Mouse (Mus musculus): ENCODE data around the gene St6galnac5. TPM values are rescaled to one million over a fixed set of nuclear protein-coding genes. Genes with fewer than 3 reads are reported as not detected.

The St6galnac5 gene
- total and polyA plus RNA-seq, 3 experiments = 0.04 TPM; not detected in 2

DNA sequence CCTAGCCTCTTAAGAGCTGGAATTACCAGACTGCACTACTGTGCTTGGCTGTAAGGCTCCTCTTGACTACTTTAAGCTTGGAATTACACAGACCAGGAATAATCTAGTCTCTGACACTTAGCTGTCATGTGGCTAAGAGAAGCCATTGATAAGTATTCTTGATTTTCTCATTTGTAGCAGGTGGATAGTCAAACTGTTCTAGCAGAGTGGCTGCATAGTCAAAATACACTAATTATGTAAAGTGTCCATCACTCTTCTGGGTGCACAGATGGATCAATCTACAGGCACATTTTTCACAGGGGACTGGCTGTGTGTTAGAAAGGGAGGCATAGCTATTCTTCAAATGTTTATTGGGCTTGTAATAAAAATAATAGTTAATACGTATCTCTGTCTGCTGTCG is 8.7 kb upstream of the St6galnac5 start:
- Histone ChIP-seq H3K79me2 (replicated peaks; ENCODE audit: control insufficient read depth, extremely low read depth, insufficient read depth, poor library complexity, severe bottlenecking) (no peaks in the 10 kb centered on the region), H3K4me2 (ENCODE audit: insufficient read depth, low read depth, poor library complexity, severe bottlenecking) (no peak overlapping the region), H3K9me3 (replicated peaks; ENCODE audit: low read length) (no peaks in the 10 kb centered on the region), H3K4me3 (replicated peaks in 1 of 3; ENCODE audit: low read depth in 2 of 3, low read length in 2 of 3, poor library complexity in 1 of 3) (no peak overlapping the region), H3K9ac (ENCODE audit: insufficient read depth, low read depth) (no peak overlapping the region), H3K36me3 (replicated peaks in 1 of 2; ENCODE audit: control insufficient read depth in 1 of 2, insufficient read depth in 1 of 2, low read length in 1 of 2) (no peaks in the 10 kb centered on the region), H3K27ac (ENCODE audit: insufficient read depth, low read depth) (no peak overlapping the region), H3K4me1 (ENCODE audit: control insufficient read depth in 1 of 2, insufficient read depth in 2 of 2) (no peaks in the 10 kb centered on the region), H3K27me3 (replicated peaks) (no peaks in the 10 kb centered on the region)
- in situ Hi-C loops (cut with MboI; ENCODE audit: low pct_ligation_motif_present, low pct_unique_long_range_greater_than_20kb, low sequenced_read_pairs) = no loop called here
- no peak for TF ChIP-seq RCOR1 (conservative IDR thresholded peaks at IDR 0.05; ENCODE audit: low read depth, low read length)
- TF ChIP-seq MYC (IDR thresholded peaks at IDR 0.05; ENCODE audit: low read depth, low read length) = no peak
- no peak for TF ChIP-seq NELFE (IDR thresholded peaks at IDR 0.05; ENCODE audit: low read depth, low read length)
- TF ChIP-seq CTCF (conservative IDR thresholded peaks at IDR 0.05 in 1 of 2, IDR thresholded peaks at IDR 0.05 in 1 of 2; ENCODE audit: low read depth in 2 of 2, low read length in 2 of 2) = no peak
- no peak for TF ChIP-seq TCF12 (IDR thresholded peaks at IDR 0.05; ENCODE audit: low read depth, low read length)
- TF ChIP-seq MXI1 (IDR thresholded peaks at IDR 0.05; ENCODE audit: low read depth, low read length) = no peak
- no peak for TF ChIP-seq MAX (IDR thresholded peaks at IDR 0.05; ENCODE audit: low read length)
- TF ChIP-seq ZMIZ1 (IDR thresholded peaks at IDR 0.05; ENCODE audit: low read depth, low read length) = no peak
- no peak for TF ChIP-seq UBTF (IDR thresholded peaks at IDR 0.05; ENCODE audit: low read depth, low read length)
- no peak for TF ChIP-seq MAFK (IDR thresholded peaks at IDR 0.05; ENCODE audit: insufficient replicate concordance, low read length)
- TF ChIP-seq POLR2A (IDR thresholded peaks at IDR 0.05; ENCODE audit: low read depth, low read length) = no peak
- TF ChIP-seq ETS1 (conservative IDR thresholded peaks at IDR 0.05; ENCODE audit: low read depth, low read length) = no peak
- TF ChIP-seq TBP (conservative IDR thresholded peaks at IDR 0.05; ENCODE audit: low read depth, low read length) = no peak
- TF ChIP-seq USF2 (conservative IDR thresholded peaks at IDR 0.05; ENCODE audit: low read depth, low read length) = no peak
- no peak for TF ChIP-seq E2F4 (IDR thresholded peaks at IDR 0.05; ENCODE audit: insufficient replicate concordance, low read depth, low read length)
- no peak for TF ChIP-seq BHLHE40 (IDR thresholded peaks at IDR 0.05; ENCODE audit: low read depth, low read length)
- no peak for TF ChIP-seq NRF1 (IDR thresholded peaks at IDR 0.05; ENCODE audit: low read depth, low read length)
- TF ChIP-seq GABPA (IDR thresholded peaks at IDR 0.05; ENCODE audit: insufficient replicate concordance, low read depth, low read length) = no peak
- DNase-seq (ENCODE audit: extremely low read depth) = no peak
- dilution Hi-C loops (cut with MboI; ENCODE audit: extremely low pct_ligation_motif_present, extremely low pct_unique_long_range_greater_than_20kb, low sequenced_read_pairs) = no loop called here

DNA sequence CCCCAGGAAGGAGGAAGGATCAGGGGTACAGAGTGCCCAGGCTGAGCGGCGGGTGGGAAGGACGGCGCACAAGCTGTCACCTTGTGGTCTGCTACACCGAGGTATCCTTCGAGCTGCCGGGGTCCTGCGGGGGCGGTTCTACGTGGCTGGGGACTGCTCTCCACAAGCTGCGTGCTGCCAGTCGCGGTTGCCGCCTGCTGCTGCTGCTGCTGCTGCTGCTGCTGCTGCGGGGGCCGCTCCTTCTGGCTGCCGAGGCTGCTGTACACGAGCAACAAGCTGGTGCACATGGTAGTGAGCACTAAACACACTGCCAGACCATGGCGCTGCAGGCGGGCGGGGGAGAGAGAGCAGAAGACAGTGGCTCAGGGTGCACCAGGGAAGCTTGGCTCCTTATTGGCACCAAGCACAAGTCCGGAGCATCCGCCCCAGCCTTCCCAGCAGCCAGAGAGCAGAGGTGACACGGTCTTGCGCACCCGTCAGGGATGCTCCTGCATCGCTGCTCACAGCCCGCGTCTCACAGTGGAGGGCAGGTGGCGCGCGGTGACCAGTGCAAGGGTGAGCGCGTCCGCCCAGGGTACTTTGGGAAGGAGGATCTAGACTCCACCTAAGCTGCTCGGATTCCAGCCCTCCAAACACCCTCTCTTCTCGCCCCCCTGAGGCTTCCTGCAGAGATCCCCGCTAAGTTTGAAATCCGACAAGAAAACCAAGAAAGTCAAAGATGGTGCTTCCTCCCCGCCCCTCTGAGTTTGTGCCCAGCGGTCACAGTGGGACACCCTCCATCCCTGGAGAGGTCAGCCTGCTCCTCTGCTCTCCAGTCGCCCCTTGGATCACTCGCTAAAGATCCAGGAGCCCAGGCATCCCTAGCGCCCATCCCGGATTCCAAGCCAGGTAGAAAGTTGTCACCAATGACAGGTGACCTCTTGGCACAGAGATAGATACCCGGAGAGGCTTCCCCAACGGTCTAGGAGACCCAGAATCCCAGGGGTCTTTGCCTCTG is 770 bp downstream of the St6galnac5 start:
- in situ Hi-C loops (cut with MboI; ENCODE audit: low pct_ligation_motif_present, low pct_unique_long_range_greater_than_20kb, low sequenced_read_pairs) = no loop called here
- TF ChIP-seq MAZ (IDR thresholded peaks at IDR 0.05; ENCODE audit: low read depth, low read length) = no peak
- no peak for TF ChIP-seq GABPA (IDR thresholded peaks at IDR 0.05; ENCODE audit: insufficient replicate concordance, low read depth, low read length)
- TF ChIP-seq MYC (IDR thresholded peaks at IDR 0.05; ENCODE audit: low read depth, low read length) = no peak
- TF ChIP-seq MAX (IDR thresholded peaks at IDR 0.05; ENCODE audit: low read length) = no peak
- no peak for TF ChIP-seq TCF12 (IDR thresholded peaks at IDR 0.05; ENCODE audit: low read depth, low read length)
- TF ChIP-seq RCOR1 (conservative IDR thresholded peaks at IDR 0.05; ENCODE audit: low read depth, low read length) = no peak
- TF ChIP-seq ZNF384 (IDR thresholded peaks at IDR 0.05; ENCODE audit: low read depth, low read length) = no peak
- no peak for TF ChIP-seq USF2 (conservative IDR thresholded peaks at IDR 0.05; ENCODE audit: low read depth, low read length)
- TF ChIP-seq ETS1 (conservative IDR thresholded peaks at IDR 0.05; ENCODE audit: low read depth, low read length) = no peak
- no peak for TF ChIP-seq BHLHE40 (IDR thresholded peaks at IDR 0.05; ENCODE audit: low read depth, low read length)
- no peak for TF ChIP-seq POLR2AphosphoS2 (IDR thresholded peaks at IDR 0.05; ENCODE audit: low read depth, low read length)
- TF ChIP-seq ZC3H11A (IDR thresholded peaks at IDR 0.05; ENCODE audit: low read depth, low read length) = no peak
- TF ChIP-seq SMC3 (IDR thresholded peaks at IDR 0.05; ENCODE audit: low read depth, low read length) = no peak
- no peak for TF ChIP-seq MXI1 (IDR thresholded peaks at IDR 0.05; ENCODE audit: low read depth, low read length)
- TF ChIP-seq POLR2A (IDR thresholded peaks at IDR 0.05; ENCODE audit: low read depth, low read length) = no peak
- no peak for TF ChIP-seq CHD2 (IDR thresholded peaks at IDR 0.05; ENCODE audit: low read length)
- no peak for TF ChIP-seq MEF2A (IDR thresholded peaks at IDR 0.05; ENCODE audit: borderline replicate concordance, low read depth, low read length)
- no peak for TF ChIP-seq CHD1 (IDR thresholded peaks at IDR 0.05; ENCODE audit: low read depth, low read length)
- TF ChIP-seq JUN (IDR thresholded peaks at IDR 0.05; ENCODE audit: insufficient read depth, low read depth, low read length) = no peak
- Histone ChIP-seq H3K4me3 (replicated peaks in 1 of 3; ENCODE audit: low read depth in 2 of 3, low read length in 2 of 3, poor library complexity in 1 of 3) (no peak overlapping the region), H3K9me3 (replicated peaks; ENCODE audit: low read length) (no peaks in the 10 kb centered on the region), H3K4me2 (ENCODE audit: insufficient read depth, low read depth, poor library complexity, severe bottlenecking) (no peak overlapping the region), H3K27ac (ENCODE audit: insufficient read depth, low read depth) (no peak overlapping the region), H3K79me2 (replicated peaks; ENCODE audit: control insufficient read depth, extremely low read depth, insufficient read depth, poor library complexity, severe bottlenecking) (no peaks in the 10 kb centered on the region), H3K9ac (ENCODE audit: insufficient read depth, low read depth) (no peak overlapping the region), H3K36me3 (replicated peaks in 1 of 2; ENCODE audit: control insufficient read depth in 1 of 2, insufficient read depth in 1 of 2, low read length in 1 of 2) (no peaks in the 10 kb centered on the region), H3K4me1 (ENCODE audit: control insufficient read depth in 1 of 2, insufficient read depth in 2 of 2) (peaks cover 0 to 5% of the 10 kb centered on the region in 2 experiments; a peak in 2 of 4 replicates), H3K27me3 (replicated peaks) (peaks cover 2% of the 10 kb centered on the region)
- DNase-seq (ENCODE audit: extremely low read depth) = no peak
- dilution Hi-C loops (cut with MboI; ENCODE audit: extremely low pct_ligation_motif_present, extremely low pct_unique_long_range_greater_than_20kb, low sequenced_read_pairs) = no loop called here

Data from CH12.LX (cell line).